Mouse (Mus musculus) kidney, postnatal 0 days (tissue): Measurements from ENCODE around the gene Fyb. TPM values are rescaled to one million over a fixed set of nuclear protein-coding genes. Genes with fewer than 3 reads are reported as not detected.
A peak's percentile ranks its signal among the peaks of the same experiment; 100 is the strongest.
"Not testable (repeated sequence)": the region's sequence is repeated elsewhere in the genome, so short reads cannot be mapped to it uniquely, and the experiment has no call there.

Experiments
- ATAC-seq: fragments of 200-750 bp; cut with Nextera tagmentation; replicated peaks from 2 replicates; pipeline ENCODE4 v1.8.0; 2017; ENCODE audit warnings: low read depth, moderate number of reproducible peaks, moderate TSS enrichment, moderate library complexity; ENCODE audit not compliant: low FRiP score
- DNase-seq: peaks from one replicate; pipeline ENCODE4 v3.0.0-alpha.2; 2016; ENCODE audit warnings: low spot score
- H3K27ac ChIP-seq: fragments of 300-500 bp; sonication (generic); 2 replicates; pipeline ENCODE4 v1.5.1; 2014; ENCODE audit warnings: mild to moderate bottlenecking
- H3K27me3 ChIP-seq: fragments of 300-500 bp; sonication (generic); 2 replicates; pipeline ENCODE4 v1.6.1; 2014; ENCODE audit warnings: low read length, mixed read lengths; ENCODE audit not compliant: insufficient read depth
- H3K36me3 ChIP-seq: fragments of 300-500 bp; sonication (generic); 2 replicates; pipeline ENCODE4 v1.6.1; 2014; ENCODE audit warnings: low read length, mixed read lengths; ENCODE audit not compliant: insufficient read depth
- H3K4me1 ChIP-seq: fragments of 300-500 bp; sonication (generic); replicated peaks from 2 replicates; pipeline ENCODE4 v1.6.1; 2014; ENCODE audit warnings: antibody characterized with exemption, low read length, mixed read lengths; ENCODE audit not compliant: insufficient read depth
- H3K4me2 ChIP-seq: fragments of 300-500 bp; sonication (generic); 2 replicates; pipeline ENCODE4 v1.6.1; 2014; ENCODE audit warnings: mild to moderate bottlenecking, low read length, moderate library complexity, mixed read lengths
- H3K4me3 ChIP-seq: fragments of 300-500 bp; sonication (generic); replicated peaks from 2 replicates; pipeline ENCODE4 v1.5.1; 2014; ENCODE audit warnings: low read depth, low read length
- H3K9ac ChIP-seq: fragments of 300-500 bp; sonication (generic); 2 replicates; pipeline ENCODE4 v1.6.1; 2014; ENCODE audit warnings: low read depth, low read length
- H3K9me3 ChIP-seq: fragments of 300-500 bp; sonication (generic); replicated peaks from 2 replicates; pipeline ENCODE4 v1.6.1; 2016; ENCODE audit warnings: low read length, inconsistent platforms, mixed read lengths
- CTCF ChIP-seq: IDR thresholded peaks from 2 replicates; pipeline ENCODE4 v1.5.1; 2016; ENCODE audit warnings: antibody characterized with exemption, low read depth, mild to moderate bottlenecking, moderate library complexity
- WGBS: fragments of 180-500 bp; shearing (Covaris S2); extraction: QIAGEN DNeasy Blood & Tissue Kit; methylation state at CpG from one replicate; pipeline ENCODE4 v1.1.7; 2014; 5-methylcytosine and 5-hydroxymethylcytosine counted together
- polyA plus RNA-seq: library from polyadenylated mRNA; unstranded; fragments of >200 nt; fragmentation: Nextera tagmentation; extraction: Ambion mirVana; gene quantifications from 2 replicates; pipeline ENCODE4 v1.2.1, GENCODE M21; 2015

The Fyb gene
- polyA plus RNA-seq, 1 experiment from 2014 or later: 4.3 TPM

- no peak overlapping the region for H3K27ac ChIP-seq
- H3K9me3 ChIP-seq: no peaks in the 10 kb centered on the region
- DNase-seq: no peak
- H3K4me2 ChIP-seq: no peak overlapping the region
- 57% methylated on average over 9 of the region's 9 CpGs for WGBS
- H3K4me1 ChIP-seq: no peaks in the 10 kb centered on the region
- no peak for TF ChIP-seq CTCF
- no peak overlapping the region for H3K9ac ChIP-seq
- no peaks in the 10 kb centered on the region for H3K36me3 ChIP-seq
- no peak for ATAC-seq
- no peak overlapping the region for H3K4me3 ChIP-seq
- no peaks in the 10 kb centered on the region for H3K27me3 ChIP-seq
Observed at GRCm38 (mm10) chr15:6577971-6578370, 55.3 kb downstream of the Fyb start.

DNA sequence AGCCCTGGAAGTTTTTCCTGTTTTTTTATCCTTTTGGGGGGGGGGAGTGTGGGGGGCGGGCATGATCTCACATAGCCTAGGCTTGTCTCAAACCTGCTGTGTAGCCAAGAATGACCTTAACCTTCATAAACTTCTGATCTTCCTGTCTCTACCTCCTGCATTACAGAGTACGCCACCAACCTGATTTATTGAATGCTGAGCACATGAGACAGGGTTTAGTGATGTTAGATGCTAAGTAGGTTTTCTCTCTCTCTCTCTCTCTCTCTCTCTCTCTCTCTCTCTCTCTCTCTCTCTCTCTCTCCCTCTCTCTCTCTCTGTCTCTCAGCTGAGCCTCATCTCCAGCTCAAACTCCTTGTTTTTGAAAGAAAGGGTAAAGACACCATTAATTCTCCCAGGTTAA, 56.0 kb downstream of the Fyb start:
- ATAC-seq (no peak), DNase-seq (no peak)
- no peak overlapping the region for H3K4me2 ChIP-seq
- no peak overlapping the region for H3K27ac ChIP-seq
- H3K9ac ChIP-seq: no peak overlapping the region
- no peaks in the 10 kb centered on the region for H3K4me1 ChIP-seq
- no peak overlapping the region for H3K4me3 ChIP-seq
- 68% methylated on average over 2 of the region's 2 CpGs for WGBS
- no peaks in the 10 kb centered on the region for H3K9me3 ChIP-seq
- no peaks in the 10 kb centered on the region for H3K27me3 ChIP-seq
- H3K36me3 ChIP-seq: no peaks in the 10 kb centered on the region
- TF ChIP-seq CTCF: no peak

- WGBS: 66% methylated on average over 15 of the region's 15 CpGs
- Histone ChIP-seq H3K27me3 (no peaks in the 10 kb centered on the region), H3K9me3 (no peaks in the 10 kb centered on the region), H3K4me3 (no peak overlapping the region), H3K36me3 (no peaks in the 10 kb centered on the region), H3K4me2 (peak overlapping the region; percentile 31), H3K9ac (no peak overlapping the region), H3K4me1 (no peaks in the 10 kb centered on the region), H3K27ac (no peak overlapping the region)
- ATAC-seq: no peak
- no peak for TF ChIP-seq CTCF
- no peak for DNase-seq
Observed at GRCm38 (mm10) chr15:6579194-6579768, 56.6 kb downstream of the Fyb start.

GRCm38 (mm10) chr15:6579769-6580261, 57.2 kb downstream of the Fyb start:
- ATAC-seq (no peak), DNase-seq (no peak)
- Histone ChIP-seq H3K4me3 (no peak overlapping the region), H3K27ac (no peak overlapping the region), H3K4me1 (no peaks in the 10 kb centered on the region), H3K9me3 (no peaks in the 10 kb centered on the region), H3K9ac (no peak overlapping the region), H3K4me2 (0 out of 2 replicates have a peak overlapping the region, but pooled peaks have one; percentile 31), H3K36me3 (no peaks in the 10 kb centered on the region), H3K27me3 (no peaks in the 10 kb centered on the region)
- 69% methylated on average over 11 of the region's 11 CpGs for whole genome bisulfite sequencing
- TF ChIP-seq CTCF: no peak

DNA sequence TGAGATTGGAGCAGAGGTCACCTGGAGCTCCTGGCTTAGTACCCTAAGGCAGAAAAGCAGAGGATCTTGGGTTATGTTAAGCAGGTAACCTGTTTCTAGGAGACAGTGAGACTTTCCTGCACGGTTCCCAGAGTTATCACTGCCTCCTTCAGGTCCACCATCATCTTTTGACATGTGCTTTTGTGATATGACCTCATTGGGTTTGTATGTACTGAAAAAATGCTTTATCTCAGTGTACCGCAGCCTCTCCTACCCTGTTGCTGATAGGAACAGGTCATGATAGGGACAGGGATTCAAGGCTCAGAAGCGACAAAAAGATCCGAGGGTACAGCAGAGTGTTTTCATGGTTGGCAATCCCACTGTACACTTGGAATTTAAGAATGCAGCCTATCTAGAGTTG, 62.0 kb downstream of the Fyb start:
- H3K4me3 ChIP-seq: no peak overlapping the region
- no peaks in the 10 kb centered on the region for H3K36me3 ChIP-seq
- TF ChIP-seq CTCF: no peak
- DNase-seq (no peak), ATAC-seq (no peak)
- H3K4me2 ChIP-seq: no peak overlapping the region
- H3K4me1 ChIP-seq: no peaks in the 10 kb centered on the region
- no peaks in the 10 kb centered on the region for H3K9me3 ChIP-seq
- WGBS: 85% methylated on average over 4 of the region's 4 CpGs
- no peak overlapping the region for H3K9ac ChIP-seq
- H3K27me3 ChIP-seq: no peaks in the 10 kb centered on the region
- H3K27ac ChIP-seq: no peak overlapping the region

- DNase-seq, ATAC-seq: not testable (repeated sequence)
- WGBS: 86% methylated on average over 7 of the region's 7 CpGs
Observed at GRCm38 (mm10) chr15:6586351-6586750, 63.7 kb downstream of the Fyb start.

GRCm38 (mm10) chr15:6587526-6587925, 64.9 kb downstream of the Fyb start:
- 84% methylated on average over 3 of the region's 3 CpGs for WGBS
- H3K4me1 ChIP-seq: no peaks in the 10 kb centered on the region
- ATAC-seq (no peak), DNase-seq (no peak)
- no peak overlapping the region for H3K4me3 ChIP-seq
- no peaks in the 10 kb centered on the region for H3K9me3 ChIP-seq
- H3K36me3 ChIP-seq: no peaks in the 10 kb centered on the region
- TF ChIP-seq CTCF: no peak
- H3K9ac ChIP-seq: no peak overlapping the region
- H3K27me3 ChIP-seq: no peaks in the 10 kb centered on the region
- H3K27ac ChIP-seq: no peak overlapping the region
- no peak overlapping the region for H3K4me2 ChIP-seq

More at GRCm38 (mm10) chr15:6586351-6586750, 63.7 kb downstream of the Fyb start:
- H3K4me1 ChIP-seq, H3K36me3 ChIP-seq, H3K27me3 ChIP-seq, H3K9ac ChIP-seq, H3K27ac ChIP-seq, H3K4me3 ChIP-seq, H3K4me2 ChIP-seq, H3K9me3 ChIP-seq: not testable (repeated sequence)
